Mouse (Mus musculus): ENCODE results near the gene Srd5a2.

- TF ChIP-seq CTCF (IDR thresholded peaks at IDR 0.05; ENCODE audit: borderline replicate concordance, insufficient read depth, low read depth, low read length) (no peak), POLR2A (IDR thresholded peaks at IDR 0.05; ENCODE audit: borderline replicate concordance, insufficient read depth, low read length) (no peak)
Measured at GRCm38 (mm10) chr17:73991264-73991663, 56.5 kb downstream of the Srd5a2 start.
